Mouse (Mus musculus) forebrain, embryonic 11.5 days (tissue): ENCODE measurements around the gene Ppm1m. TPM values are rescaled to one million over a fixed set of nuclear protein-coding genes. Genes with fewer than 3 reads are reported as not detected.

Experiments used
- ATAC-seq: fragments of 200-750 bp; cut with Nextera tagmentation; replicated peaks from 2 replicates; pipeline ENCODE4 v1.8.0; 2017; ENCODE audit warnings: moderate TSS enrichment; ENCODE audit not compliant: low FRiP score
- DNase-seq: peaks from one replicate; pipeline ENCODE4 v3.0.0-alpha.2; 2017; ENCODE audit warnings: low spot score
- H3K27ac ChIP-seq: fragments of 300-500 bp; sonication (generic); 2 replicates; pipeline ENCODE4 v1.5.1; 2014; ENCODE audit warnings: low read depth, low read length
- H3K27me3 ChIP-seq: fragments of 300-500 bp; sonication (generic); 2 replicates; pipeline ENCODE4 v1.6.1; 2014; ENCODE audit warnings: mild to moderate bottlenecking, low read length, mixed read lengths; ENCODE audit not compliant: control insufficient read depth, insufficient read depth
- H3K36me3 ChIP-seq: fragments of 300-500 bp; sonication (generic); 2 replicates; pipeline ENCODE4 v1.6.1; 2014; ENCODE audit warnings: mild to moderate bottlenecking, low read length, moderate library complexity, mixed read lengths; ENCODE audit not compliant: control insufficient read depth, insufficient read depth
- H3K4me1 ChIP-seq: fragments of 300-500 bp; sonication (generic); replicated peaks from 2 replicates; pipeline ENCODE4 v1.6.1; 2014; ENCODE audit warnings: low read length, mixed read lengths; ENCODE audit not compliant: control insufficient read depth, insufficient read depth
- H3K4me2 ChIP-seq: fragments of 300-500 bp; sonication (generic); 2 replicates; pipeline ENCODE4 v1.6.1; 2014; ENCODE audit warnings: low read depth, mild to moderate bottlenecking, low read length, moderate library complexity, mixed read lengths; ENCODE audit not compliant: severe bottlenecking
- H3K4me3 ChIP-seq: fragments of 300-500 bp; sonication (generic); 2 replicates; pipeline ENCODE4 v1.5.1; 2014; ENCODE audit warnings: low read depth, low read length
- H3K9ac ChIP-seq: fragments of 300-500 bp; sonication (generic); 2 replicates; pipeline ENCODE4 v1.6.1; 2014; ENCODE audit warnings: low read length
- H3K9me3 ChIP-seq: fragments of 300-500 bp; sonication (generic); 2 replicates; pipeline ENCODE4 v1.6.1; 2016; ENCODE audit warnings: low read length, mixed read lengths; ENCODE audit not compliant: control insufficient read depth
- WGBS: fragments of 180-500 bp; shearing (Covaris S2); extraction: QIAGEN DNeasy Blood & Tissue Kit; methylation state at CpG from one replicate; pipeline ENCODE4 v1.1.7; 2014; 5-methylcytosine and 5-hydroxymethylcytosine counted together
- polyA plus RNA-seq: library from polyadenylated mRNA; unstranded; fragments of >200 nt; fragmentation: Nextera tagmentation; extraction: Ambion mirVana; gene quantifications from 2 replicates; pipeline ENCODE4 v1.2.1, GENCODE M21; 2014

Ppm1m gene
- polyA plus RNA-seq, 1 experiment from 2014 or later = 37.5 TPM

- Histone ChIP-seq H3K4me1 (peaks cover 3% of the 10 kb centered on the region; the same call in 1 of the 2 replicates), H3K36me3 (no peaks in the 10 kb centered on the region), H3K9ac (peak within 1 kb of the TSS; percentile 79), H3K4me2 (peak within 1 kb of the TSS; percentile 76), H3K9me3 (no peaks in the 10 kb centered on the region), H3K27me3 (no peaks in the 10 kb centered on the region), H3K4me3 (peak within 1 kb of the TSS; percentile 59), H3K27ac (peak within 1 kb of the TSS; percentile 12; the same call in 1 of the 2 replicates)
- DNase-seq (peak; percentile 96), ATAC-seq (peak; percentile 88)
- 1% methylated on average over 61 of the region's 61 CpGs for WGBS
Measured at GRCm38 (mm10) chr9:106202819-106203636, 3.5 kb upstream of the Ppm1m start, which contains the start of gene Twf2. Twf2 (plus strand) TSS chr9:106203108.

GRCm38 (mm10) chr9:106201895-106202294, 2.3 kb upstream of the Ppm1m start:
- DNase-seq = no peak
- H3K27ac ChIP-seq = no peak overlapping the region
- 86% methylated on average over 3 of the region's 3 CpGs for WGBS
- H3K9me3 ChIP-seq = no peaks in the 10 kb centered on the region
- H3K4me3 ChIP-seq = no peak overlapping the region
- no peak for ATAC-seq
- H3K9ac ChIP-seq = no peak overlapping the region
- no peaks in the 10 kb centered on the region for H3K27me3 ChIP-seq
- peak overlapping the region; percentile 76; the same call in 1 of the 2 replicates for H3K4me2 ChIP-seq
- no peaks in the 10 kb centered on the region for H3K36me3 ChIP-seq
- peaks cover 3% of the 10 kb centered on the region; the same call in 1 of the 2 replicates for H3K4me1 ChIP-seq

- Histone ChIP-seq H3K4me1 (peaks cover 3% of the 10 kb centered on the region; the same call in 1 of the 2 replicates), H3K27me3 (no peaks in the 10 kb centered on the region), H3K4me2 (peak overlapping the region; percentile 56), H3K36me3 (no peaks in the 10 kb centered on the region; the same call in 1 of the 2 replicates), H3K9ac (peak overlapping the region; percentile 74), H3K9me3 (no peaks in the 10 kb centered on the region), H3K4me3 (peak overlapping the region; percentile 59), H3K27ac (no peak overlapping the region)
- WGBS = under 1% methylated on average over 47 of the region's 51 CpGs
- DNase-seq (peak; percentile 87), ATAC-seq (peak; percentile 45)
Measured at GRCm38 (mm10) chr9:106198962-106199458, 536 bp downstream of the Ppm1m start.

- Histone ChIP-seq H3K27me3 (no peaks in the 10 kb centered on the region), H3K9ac (no peak overlapping the region), H3K4me1 (0 out of 2 replicates have a peak, but pooled peaks cover 3% of the 10 kb centered on the region), H3K36me3 (no peaks in the 10 kb centered on the region; the same call in 1 of the 2 replicates), H3K27ac (no peak overlapping the region), H3K4me2 (no peak overlapping the region), H3K4me3 (no peak overlapping the region), H3K9me3 (no peaks in the 10 kb centered on the region)
- WGBS = 95% methylated on average over 9 of the region's 9 CpGs
- DNase-seq = no peak
- no peak for ATAC-seq
Measured at GRCm38 (mm10) chr9:106197732-106198131, 1.8 kb downstream of the Ppm1m start.

- Histone ChIP-seq H3K27me3 (no peaks in the 10 kb centered on the region), H3K36me3 (no peaks in the 10 kb centered on the region; the same call in 1 of the 2 replicates), H3K9ac (no peak overlapping the region), H3K27ac (no peak overlapping the region), H3K4me1 (0 out of 2 replicates have a peak, but pooled peaks cover 3% of the 10 kb centered on the region), H3K4me3 (no peak overlapping the region), H3K9me3 (no peaks in the 10 kb centered on the region), H3K4me2 (no peak overlapping the region)
- WGBS = 88% methylated on average over 3 of the region's 3 CpGs
- ATAC-seq (no peak), DNase-seq (no peak)
Measured at GRCm38 (mm10) chr9:106197081-106197713, 2.3 kb downstream of the Ppm1m start.

GRCm38 (mm10) chr9:106195693-106196092, 3.9 kb downstream of the Ppm1m start:
- ATAC-seq = no peak
- Histone ChIP-seq H3K4me1 (0 out of 2 replicates have a peak, but pooled peaks cover 3% of the 10 kb centered on the region), H3K9me3 (no peaks in the 10 kb centered on the region), H3K4me3 (no peak overlapping the region), H3K4me2 (no peak overlapping the region), H3K27me3 (no peaks in the 10 kb centered on the region), H3K9ac (no peak overlapping the region), H3K36me3 (peaks cover 4% of the 10 kb centered on the region; the same call in 1 of the 2 replicates), H3K27ac (no peak overlapping the region)
- no peak for DNase-seq
- 88% methylated on average over 8 of the region's 8 CpGs for WGBS

DNA sequence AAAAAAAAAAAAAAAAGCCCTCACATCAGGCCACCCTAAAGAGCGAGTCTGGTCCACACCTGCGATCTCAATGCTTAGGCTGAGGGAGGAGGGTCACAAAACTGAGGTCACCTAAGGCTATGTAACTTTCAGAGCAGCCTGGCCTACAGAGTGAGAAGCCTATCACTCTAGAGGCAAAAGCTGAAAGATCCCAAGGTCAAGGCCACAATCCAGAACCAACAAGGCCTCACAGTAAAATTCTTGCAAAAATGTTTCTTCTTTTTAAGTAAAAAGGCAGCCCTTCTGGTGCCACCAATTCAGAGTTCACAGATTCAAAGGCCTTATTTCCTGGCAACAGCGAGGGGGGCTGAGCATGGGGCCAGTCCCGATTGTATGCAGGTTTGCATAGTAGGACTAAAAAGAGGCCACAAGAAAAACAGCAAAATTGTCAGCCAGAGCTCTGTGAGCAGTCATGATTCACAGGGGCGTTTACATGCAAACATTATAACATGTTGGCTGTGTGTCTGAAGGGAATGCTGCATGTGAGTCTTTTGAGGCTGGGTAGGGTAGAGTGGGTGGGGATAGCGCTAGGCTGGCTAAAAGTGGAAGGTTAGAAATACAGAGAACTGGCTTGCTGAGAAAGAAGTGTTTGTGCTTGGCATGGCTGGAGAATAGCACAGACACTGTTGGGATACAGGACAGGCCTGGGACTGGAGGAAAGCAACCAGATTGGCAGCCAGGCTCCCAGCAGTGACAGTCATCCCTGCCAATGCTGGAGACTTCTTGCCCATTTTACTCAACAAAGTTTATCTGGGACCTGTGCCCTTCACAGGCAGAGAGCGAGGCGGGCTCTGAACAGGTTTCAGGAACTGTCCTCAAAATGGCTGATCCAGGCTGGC, 5.4 kb downstream of the Ppm1m start:
- ATAC-seq = no peak
- Histone ChIP-seq H3K27ac (no peak overlapping the region), H3K27me3 (no peaks in the 10 kb centered on the region), H3K4me2 (no peak overlapping the region), H3K4me3 (no peak overlapping the region), H3K4me1 (no peaks in the 10 kb centered on the region), H3K36me3 (peaks cover 14% of the 10 kb centered on the region; the same call in 1 of the 2 replicates), H3K9ac (no peak overlapping the region), H3K9me3 (no peaks in the 10 kb centered on the region)
- 93% methylated on average over 8 of the region's 8 CpGs for WGBS
- DNase-seq = no peak

- H3K4me2 ChIP-seq = no peak overlapping the region
- no peaks in the 10 kb centered on the region for H3K27me3 ChIP-seq
- no peak overlapping the region for H3K9ac ChIP-seq
- no peaks in the 10 kb centered on the region for H3K4me1 ChIP-seq
- ATAC-seq (no peak), DNase-seq (no peak)
- no peak overlapping the region for H3K27ac ChIP-seq
- no peaks in the 10 kb centered on the region for H3K9me3 ChIP-seq
- WGBS = 88% methylated on average over 1 of the region's 1 CpGs
- H3K4me3 ChIP-seq = no peak overlapping the region
- peaks cover 22% of the 10 kb centered on the region; the same call in 1 of the 2 replicates for H3K36me3 ChIP-seq
Measured at GRCm38 (mm10) chr9:106192998-106193397, 6.5 kb downstream of the Ppm1m start.
